Mouse (Mus musculus) thymus, adult 2 months (tissue): ENCODE results near the gene Gm10073.
A peak's percentile ranks its signal among the peaks of the same experiment; 100 is the strongest.

Source experiments
- CTCF ChIP-seq: fragments of 200-500 bp; IDR thresholded peaks from 2 replicates; pipeline ENCODE4 v1.5.1; 2012; ENCODE audit warnings: mild to moderate bottlenecking, control low read depth, low read length, moderate library complexity, borderline replicate concordance; ENCODE audit not compliant: control insufficient read depth, poor library complexity, insufficient read depth; ENCODE audit errors: extremely low read depth
- POLR2A ChIP-seq: fragments of 200-500 bp; IDR thresholded peaks from 2 replicates; pipeline ENCODE4 v1.6.1; 2012; ENCODE audit warnings: mild to moderate bottlenecking, low read length, control low read depth, moderate library complexity; ENCODE audit not compliant: control insufficient read depth, poor library complexity, insufficient read depth; ENCODE audit errors: extremely low read depth

GRCm38 (mm10) chr8:106561097-106561865 is 12.0 kb downstream of the Gm10073 start:
- TF ChIP-seq CTCF (peak; percentile 83), POLR2A (no peak)
